Mouse (Mus musculus): Measurements from ENCODE around the gene Diexf. TPM values are rescaled to one million over a fixed set of nuclear protein-coding genes. Genes with fewer than 3 reads are reported as not detected.

The Diexf gene
- total RNA-seq, 2 experiments from 2014 or later = 21.1 to 21.5 TPM

- peak in 1 of 2 experiments; percentile 22 for DNase-seq (ENCODE audit: low spot score in 2 of 2)
Observed at GRCm38 (mm10) chr1:193089211-193089610, 40.9 kb downstream of the Diexf start.

- DNase-seq (ENCODE audit: low spot score in 2 of 2) = peak in 1 of 2 experiments; percentile 28
Observed at GRCm38 (mm10) chr1:193086842-193087476, 43.1 kb downstream of the Diexf start.

- no peak for DNase-seq (ENCODE audit: low spot score in 2 of 2)
Observed at GRCm38 (mm10) chr1:193086111-193086841, 43.8 kb downstream of the Diexf start.

GRCm38 (mm10) chr1:193085541-193086020, 44.5 kb downstream of the Diexf start:
- DNase-seq (ENCODE audit: low spot score in 2 of 2) = no peak

GRCm38 (mm10) chr1:193084016-193084415, 46.1 kb downstream of the Diexf start:
- no peak for DNase-seq (ENCODE audit: low spot score in 2 of 2)

GRCm38 (mm10) chr1:193083051-193083450, 47.0 kb downstream of the Diexf start:
- DNase-seq (ENCODE audit: low spot score in 2 of 2) = no peak

- DNase-seq (ENCODE audit: low spot score in 2 of 2) = no peak
Observed at GRCm38 (mm10) chr1:193082311-193082921, 47.7 kb downstream of the Diexf start.

GRCm38 (mm10) chr1:193062618-193063017, 67.5 kb downstream of the Diexf start:
- no peak for DNase-seq (ENCODE audit: low spot score in 2 of 2)

GRCm38 (mm10) chr1:193060167-193060566, 69.9 kb downstream of the Diexf start:
- no peak for DNase-seq (ENCODE audit: low spot score in 2 of 2)

- DNase-seq (ENCODE audit: low spot score in 2 of 2) = no peak
Observed at GRCm38 (mm10) chr1:193059596-193059995, 70.5 kb downstream of the Diexf start.

GRCm38 (mm10) chr1:193054401-193054800, 75.7 kb downstream of the Diexf start:
- no peak for DNase-seq (ENCODE audit: low spot score in 2 of 2)

GRCm38 (mm10) chr1:193053065-193053464, 77.0 kb downstream of the Diexf start:
- DNase-seq (ENCODE audit: low spot score in 2 of 2) = no peak

- no peak for DNase-seq (ENCODE audit: low spot score in 2 of 2)
Observed at GRCm38 (mm10) chr1:193047616-193048015, 82.5 kb downstream of the Diexf start.

- DNase-seq (ENCODE audit: low spot score in 2 of 2) = no peak
Observed at GRCm38 (mm10) chr1:193042760-193043295, 87.2 kb downstream of the Diexf start.

Other genes with a start within 250 kb of the Diexf start
- 10 to 100 TPM; 21.9 to 24.2 TPM for gene Syt14, start 94.5 kb downstream of the Diexf start, total RNA-seq (2021)
- 1 to 10 TPM; 1.0 TPM for gene Irf6, start 22.8 kb upstream of the Diexf start, total RNA-seq (2021)
- 1 to 10 TPM; 6.7 to 7.3 TPM for gene A130010J15Rik, start 37.8 kb upstream of the Diexf start, total RNA-seq (2021)
- gene Traf3ip3, start 71.4 kb upstream of the Diexf start, total RNA-seq (2021) = 1 to 10 TPM; 2.7 to 3.0 TPM
- gene Lamb3, start 77.4 kb upstream of the Diexf start, total RNA-seq (2021) = 1 to 10 TPM; 1.2 to 1.8 TPM
- gene Hsd11b1, start 133.8 kb upstream of the Diexf start, total RNA-seq (2021) = 10 to 100 TPM; 31.5 to 35.3 TPM
- gene G0s2, start 142.9 kb upstream of the Diexf start, total RNA-seq (2021) = 1 to 10 TPM; 6.7 to 9.3 TPM
- 10 to 100 TPM; 39.3 to 40.3 TPM for gene Camk1g, start 240.0 kb upstream of the Diexf start, total RNA-seq (2021)

Data from layer of hippocampus, postnatal 10 days (tissue).